Mouse (Mus musculus): Measurements from ENCODE around the gene Ubl4b. TPM values are rescaled to one million over a fixed set of nuclear protein-coding genes. Genes with fewer than 3 reads are reported as not detected.

Gene Ubl4b
- polyA plus RNA-seq, 2 experiments, result not detected

DNA sequence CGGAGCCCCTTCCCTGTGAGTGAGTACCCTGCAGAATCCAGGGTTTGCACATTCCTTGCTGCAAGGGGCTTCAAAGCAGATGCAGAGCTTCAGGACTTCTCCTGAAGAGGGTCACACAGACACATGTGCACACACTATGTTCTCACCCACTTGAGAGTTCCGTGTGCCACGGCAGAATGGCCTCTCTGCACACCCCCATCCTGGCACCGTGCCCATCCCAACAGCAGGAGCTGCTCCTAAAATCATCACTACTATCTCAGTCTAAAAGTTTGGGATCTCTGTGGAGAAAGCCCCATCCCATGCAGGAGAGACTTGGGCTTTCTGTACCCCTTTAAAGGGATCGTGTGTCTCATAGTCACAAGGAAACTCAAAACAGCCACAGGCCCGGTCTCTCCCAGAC lies 31.6 kb upstream of the Ubl4b start:
- Histone ChIP-seq H3K4me2 (ENCODE audit: low read depth) (no peak overlapping the region), H3K9ac (replicated peaks) (no peak overlapping the region), H3K27me3 (ENCODE audit: control insufficient read depth, insufficient read depth, low read length) (peaks cover 58% of the 10 kb centered on the region), H3K27ac (no peak overlapping the region), H3K36me3 (replicated peaks; ENCODE audit: control insufficient read depth, insufficient read depth, low read depth) (no peaks in the 10 kb centered on the region), H3K9me3 (ENCODE audit: control insufficient read depth, low read length) (no peaks in the 10 kb centered on the region), H3K4me1 (replicated peaks; ENCODE audit: control insufficient read depth in 2 of 2, insufficient read depth in 2 of 2, low read length in 1 of 2) (no peaks in the 10 kb centered on the region), H3K4me3 (ENCODE audit: insufficient read depth in 1 of 2, low read depth in 2 of 2, low read length in 2 of 2) (no peak overlapping the region)
- TF ChIP-seq CTCF (IDR thresholded peaks at IDR 0.05; ENCODE audit: low read depth) (no peak), EP300 (IDR thresholded peaks at IDR 0.05; ENCODE audit: low read depth) (no peak)
- DNase-seq (ENCODE audit: low read depth in 3 of 3, low spot score in 3 of 3) (no peak), ATAC-seq (ENCODE audit: insufficient read depth) (no peak)
- WGBS (ENCODE audit: insufficient replicate concordance), result 56% methylated on average over 6 of the region's 6 CpGs

- no peak overlapping the region for H3K27ac ChIP-seq
- no peak overlapping the region for H3K4me3 ChIP-seq (ENCODE audit: insufficient read depth in 1 of 2, low read depth in 2 of 2, low read length in 2 of 2)
- no peak for DNase-seq (ENCODE audit: low read depth in 3 of 3, low spot score in 3 of 3)
- no peaks in the 10 kb centered on the region for H3K36me3 ChIP-seq (replicated peaks; ENCODE audit: control insufficient read depth, insufficient read depth, low read depth)
- no peaks in the 10 kb centered on the region for H3K4me1 ChIP-seq (replicated peaks; ENCODE audit: control insufficient read depth in 2 of 2, insufficient read depth in 2 of 2, low read length in 1 of 2)
- H3K4me2 ChIP-seq (ENCODE audit: low read depth), result no peak overlapping the region
- H3K9me3 ChIP-seq (ENCODE audit: control insufficient read depth, low read length), result no peaks in the 10 kb centered on the region
- peaks cover 78% of the 10 kb centered on the region for H3K27me3 ChIP-seq (ENCODE audit: control insufficient read depth, insufficient read depth, low read length)
- ATAC-seq (ENCODE audit: insufficient read depth), result no peak
- no peak overlapping the region for H3K9ac ChIP-seq (replicated peaks)
- WGBS (ENCODE audit: insufficient replicate concordance), result 5% methylated on average over 1 of the region's 1 CpGs
- TF ChIP-seq EP300 (IDR thresholded peaks at IDR 0.05; ENCODE audit: low read depth) (no peak), CTCF (IDR thresholded peaks at IDR 0.05; ENCODE audit: low read depth) (no peak)
Observed at GRCm38 (mm10) chr3:107583893-107584292, 29.0 kb upstream of the Ubl4b start.

DNA sequence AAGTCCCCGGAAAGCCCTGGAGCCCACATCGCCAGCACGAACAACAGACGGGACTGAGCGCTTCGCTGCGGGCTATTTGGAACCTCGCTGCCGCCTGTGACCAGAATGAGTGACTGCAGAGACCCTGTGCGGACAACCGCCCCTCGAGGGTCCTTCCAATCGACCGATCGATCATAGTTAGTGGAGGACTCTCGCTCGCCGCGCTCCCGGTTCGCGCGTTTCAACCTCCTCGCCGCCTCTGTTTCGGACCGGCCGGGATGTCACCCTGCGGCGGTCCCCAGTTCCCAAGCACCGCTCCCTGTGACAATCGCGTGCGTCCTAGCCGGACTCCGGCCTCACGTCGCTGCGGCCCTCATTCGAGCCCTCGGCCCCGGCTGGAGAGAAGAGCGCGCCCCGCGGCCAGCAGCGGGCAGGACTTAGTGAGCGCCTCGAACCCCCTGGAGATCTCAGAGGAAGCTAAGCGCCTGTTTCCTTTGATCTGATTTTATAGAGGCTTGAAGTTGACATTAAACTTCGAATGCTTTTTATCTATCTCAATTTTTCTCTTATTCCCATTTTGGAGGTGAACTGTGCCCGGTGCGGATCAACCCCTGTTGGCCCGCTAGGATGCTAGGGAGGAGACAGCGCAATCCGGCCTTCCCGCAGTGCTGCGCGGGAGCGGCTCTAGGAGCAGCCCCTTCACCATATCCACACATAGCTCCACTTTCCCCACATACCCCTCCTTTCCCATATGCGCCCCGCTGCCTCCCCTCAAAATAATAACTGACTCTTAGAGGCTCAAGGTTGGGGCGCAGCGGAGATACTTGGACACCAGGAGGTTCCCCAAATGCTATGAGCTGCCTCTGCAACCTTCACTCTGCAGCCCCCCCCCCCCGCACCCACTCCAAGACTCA lies 28.2 kb upstream of the Ubl4b start:
- H3K4me1 ChIP-seq (replicated peaks; ENCODE audit: control insufficient read depth in 2 of 2, insufficient read depth in 2 of 2, low read length in 1 of 2), result peaks cover 0 to 5% of the 10 kb centered on the region in 2 experiments; a peak in 1 of 4 replicates
- H3K9ac ChIP-seq (replicated peaks), result no peak overlapping the region
- no peaks in the 10 kb centered on the region for H3K36me3 ChIP-seq (replicated peaks; ENCODE audit: control insufficient read depth, insufficient read depth, low read depth)
- no peak overlapping the region for H3K27ac ChIP-seq
- ATAC-seq (ENCODE audit: insufficient read depth) (no peak), DNase-seq (ENCODE audit: low read depth in 3 of 3, low spot score in 3 of 3) (no peak)
- H3K9me3 ChIP-seq (ENCODE audit: control insufficient read depth, low read length), result no peaks in the 10 kb centered on the region
- H3K4me3 ChIP-seq (ENCODE audit: insufficient read depth in 1 of 2, low read depth in 2 of 2, low read length in 2 of 2), result peak overlapping the region in 1 of 2 experiments; percentile 4; a peak in 1 of 4 replicates
- TF ChIP-seq CTCF (IDR thresholded peaks at IDR 0.05; ENCODE audit: low read depth) (no peak), EP300 (IDR thresholded peaks at IDR 0.05; ENCODE audit: low read depth) (no peak)
- peak overlapping the region; percentile 20 for H3K4me2 ChIP-seq (ENCODE audit: low read depth)
- peaks cover 75% of the 10 kb centered on the region for H3K27me3 ChIP-seq (ENCODE audit: control insufficient read depth, insufficient read depth, low read length)
- WGBS (ENCODE audit: insufficient replicate concordance), result 1% methylated on average over 65 of the region's 65 CpGs

DNA sequence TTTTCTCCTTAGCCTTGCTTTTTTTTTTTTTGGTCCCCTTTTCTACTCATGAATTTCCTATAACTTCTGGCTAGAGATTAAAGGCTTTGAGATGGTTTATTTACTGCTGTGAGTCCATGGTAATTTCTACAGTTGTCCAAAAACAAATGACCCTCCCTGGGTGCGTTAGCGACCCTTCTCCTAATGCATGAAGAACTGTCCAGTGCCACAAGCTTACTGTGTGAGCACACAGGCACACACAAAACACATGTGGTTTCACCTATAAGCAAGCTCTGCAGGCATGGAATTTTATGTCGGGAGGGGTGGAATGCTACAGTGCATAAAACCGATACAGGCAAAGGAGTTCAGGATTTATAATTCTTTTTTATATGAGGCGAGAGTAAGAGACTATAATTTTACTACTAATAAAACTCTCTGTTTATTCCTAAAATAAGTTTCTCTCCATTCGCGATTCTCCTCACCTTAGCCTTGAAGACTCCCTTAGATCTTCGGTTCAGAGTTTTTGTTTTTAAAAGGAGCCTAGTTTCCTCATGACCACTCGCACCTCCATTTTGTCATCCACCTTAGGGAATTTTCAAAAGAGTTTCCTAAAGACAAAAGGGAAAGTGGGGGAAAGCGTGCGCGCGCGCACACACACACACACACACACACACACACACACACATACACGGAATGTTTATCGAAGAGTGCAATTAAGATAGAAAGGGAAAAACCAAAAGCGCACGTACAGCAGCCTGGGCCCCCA lies 27.4 kb upstream of the Ubl4b start:
- no peaks in the 10 kb centered on the region for H3K36me3 ChIP-seq (replicated peaks; ENCODE audit: control insufficient read depth, insufficient read depth, low read depth)
- peaks cover 72% of the 10 kb centered on the region for H3K27me3 ChIP-seq (ENCODE audit: control insufficient read depth, insufficient read depth, low read length)
- no peaks in the 10 kb centered on the region for H3K9me3 ChIP-seq (ENCODE audit: control insufficient read depth, low read length)
- no peak overlapping the region for H3K27ac ChIP-seq
- no peak overlapping the region for H3K9ac ChIP-seq (replicated peaks)
- peak overlapping the region; percentile 20 for H3K4me2 ChIP-seq (ENCODE audit: low read depth)
- TF ChIP-seq EP300 (IDR thresholded peaks at IDR 0.05; ENCODE audit: low read depth) (no peak), CTCF (IDR thresholded peaks at IDR 0.05; ENCODE audit: low read depth) (no peak)
- ATAC-seq (ENCODE audit: insufficient read depth) (no peak), DNase-seq (ENCODE audit: low read depth in 3 of 3, low spot score in 3 of 3) (no peak)
- peaks cover 4 to 12% of the 10 kb centered on the region in 2 experiments; a peak in 3 of 4 replicates for H3K4me1 ChIP-seq (replicated peaks; ENCODE audit: control insufficient read depth in 2 of 2, insufficient read depth in 2 of 2, low read length in 1 of 2)
- WGBS (ENCODE audit: insufficient replicate concordance), result 4% methylated on average over 18 of the region's 18 CpGs
- H3K4me3 ChIP-seq (ENCODE audit: insufficient read depth in 1 of 2, low read depth in 2 of 2, low read length in 2 of 2), result 0 out of 4 replicates have a peak overlapping the region, but pooled peaks of 1 of the 2 experiments have one; percentile 4

Data from liver, embryonic 14.5 days (tissue).